Mouse (Mus musculus) CH12.LX (cell line): ENCODE data around the gene Arid5a. TPM values are rescaled to one million over a fixed set of nuclear protein-coding genes. Genes with fewer than 3 reads are reported as not detected.

ENCODE experiments used
- DNase-seq: peaks from one replicate; pipeline ENCODE4 v3.0.0-alpha.2; 2013; ENCODE audit errors: extremely low read depth
- H3K27ac ChIP-seq: 2 replicates; pipeline ENCODE4 v1.5.1; 2012; ENCODE audit warnings: low read depth, mild to moderate bottlenecking, control low read depth, moderate library complexity; ENCODE audit not compliant: insufficient read depth
- H3K27me3 ChIP-seq: replicated peaks from 2 replicates; pipeline ENCODE3; 2012; ENCODE audit warnings: inconsistent platforms
- H3K36me3 ChIP-seq, 2 experiments: replicated peaks in 1 of 2; 2 replicates each; pipeline versions ENCODE3 to v1.6.1; 2012; ENCODE audit warnings: inconsistent platforms in 1 of 2, low read length in 1 of 2, mild to moderate bottlenecking in 1 of 2, mixed read lengths in 1 of 2, moderate library complexity in 1 of 2; ENCODE audit not compliant: control insufficient read depth in 1 of 2, insufficient read depth in 1 of 2
- H3K4me1 ChIP-seq, 2 experiments: 2 replicates each; pipeline ENCODE4 v1.6.1; 2012; ENCODE audit warnings: inconsistent platforms in 1 of 2, moderate library complexity in 1 of 2; ENCODE audit not compliant: insufficient read depth in 2 of 2, control insufficient read depth in 1 of 2
- H3K4me2 ChIP-seq: 2 replicates; pipeline ENCODE4 v1.6.1; 2012; ENCODE audit warnings: low read depth, mild to moderate bottlenecking, control low read depth; ENCODE audit not compliant: poor library complexity, insufficient read depth, severe bottlenecking
- H3K4me3 ChIP-seq, 3 experiments: fragments of 150-350 bp in 1 of 3; sonication (generic) in 1 of 3; replicated peaks in 1 of 3; 2 replicates each; pipeline versions ENCODE3 to v1.5.1; 2011 to 2012; ENCODE audit warnings: low read depth in 2 of 3, low read length in 2 of 3, mild to moderate bottlenecking in 2 of 3, moderate library complexity in 2 of 3, control low read depth in 1 of 3, improper control_type of control experiment in 1 of 3, inconsistent platforms in 1 of 3, mixed read lengths in 1 of 3; ENCODE audit not compliant: poor library complexity in 1 of 3
- H3K79me2 ChIP-seq: replicated peaks from 2 replicates; pipeline ENCODE4 v1.6.1; 2012; ENCODE audit warnings: mild to moderate bottlenecking, moderate library complexity; ENCODE audit not compliant: control insufficient read depth, poor library complexity, insufficient read depth, severe bottlenecking; ENCODE audit errors: extremely low read depth
- H3K9ac ChIP-seq: 2 replicates; pipeline ENCODE4 v1.6.1; 2012; ENCODE audit warnings: low read depth, mild to moderate bottlenecking, control low read depth, moderate library complexity; ENCODE audit not compliant: insufficient read depth
- H3K9me3 ChIP-seq: replicated peaks from 2 replicates; pipeline ENCODE3; 2012; ENCODE audit warnings: low read length, inconsistent platforms, mixed read lengths
- BHLHE40 ChIP-seq: IDR thresholded peaks from 2 replicates; pipeline ENCODE4 v1.6.1; 2011; ENCODE audit warnings: mild to moderate bottlenecking, low read depth, low read length, improper control_type of control experiment
- CHD1 ChIP-seq: IDR thresholded peaks from 2 replicates; pipeline ENCODE4 v1.6.1; 2012; ENCODE audit warnings: low read depth, low read length, improper control_type of control experiment, inconsistent platforms
- CHD2 ChIP-seq: IDR thresholded peaks from 2 replicates; pipeline ENCODE4 v1.6.1; 2011; ENCODE audit warnings: low read length, improper control_type of control experiment
- ELF1 ChIP-seq: IDR thresholded peaks from 2 replicates; pipeline ENCODE4 v1.6.1; 2014; ENCODE audit warnings: low read depth, mild to moderate bottlenecking, inconsistent platforms, low read length, improper control_type of control experiment
- EP300 ChIP-seq: IDR thresholded peaks from 2 replicates; pipeline ENCODE4 v1.6.1; 2011; ENCODE audit warnings: low read length, improper control_type of control experiment
- ETS1 ChIP-seq: conservative IDR thresholded peaks from 2 replicates; pipeline ENCODE4 v1.6.1; 2012; ENCODE audit warnings: low read depth, mild to moderate bottlenecking, inconsistent platforms, low read length, improper control_type of control experiment, moderate library complexity
- IRF4 ChIP-seq: IDR thresholded peaks from 2 replicates; pipeline ENCODE4 v1.6.1; 2014; ENCODE audit warnings: low read depth, mild to moderate bottlenecking, inconsistent platforms, low read length, improper control_type of control experiment
- JUN ChIP-seq: IDR thresholded peaks from 2 replicates; pipeline ENCODE4 v1.6.1; 2011; ENCODE audit warnings: low read depth, mild to moderate bottlenecking, low read length, improper control_type of control experiment, moderate library complexity; ENCODE audit not compliant: insufficient read depth
- JUND ChIP-seq: conservative IDR thresholded peaks from 2 replicates; pipeline ENCODE4 v1.6.1; 2011; ENCODE audit warnings: low read depth, low read length, improper control_type of control experiment
- KAT2A ChIP-seq: IDR thresholded peaks from 2 replicates; pipeline ENCODE4 v1.6.1; 2012; ENCODE audit warnings: low read length, improper control_type of control experiment, inconsistent platforms; ENCODE audit not compliant: insufficient replicate concordance
- MAFK ChIP-seq: IDR thresholded peaks from 2 replicates; pipeline ENCODE4 v1.6.1; 2011; ENCODE audit warnings: low read length, improper control_type of control experiment; ENCODE audit not compliant: insufficient replicate concordance
- MAZ ChIP-seq: IDR thresholded peaks from 2 replicates; pipeline ENCODE4 v1.6.1; 2012; ENCODE audit warnings: low read depth, mild to moderate bottlenecking, inconsistent platforms, low read length, improper control_type of control experiment, moderate library complexity
- MEF2A ChIP-seq: IDR thresholded peaks from 2 replicates; pipeline ENCODE4 v1.6.1; 2014; ENCODE audit warnings: low read depth, mild to moderate bottlenecking, inconsistent platforms, low read length, improper control_type of control experiment, borderline replicate concordance
- MYC ChIP-seq: IDR thresholded peaks from 2 replicates; pipeline ENCODE4 v1.6.1; 2011; ENCODE audit warnings: low read depth, mild to moderate bottlenecking, improper control_type of control experiment, low read length
- NRF1 ChIP-seq: IDR thresholded peaks from 2 replicates; pipeline ENCODE4 v1.6.1; 2014; ENCODE audit warnings: low read depth, mild to moderate bottlenecking, inconsistent platforms, low read length, improper control_type of control experiment, moderate library complexity
- POLR2A ChIP-seq: IDR thresholded peaks from 2 replicates; pipeline ENCODE4 v1.6.1; 2011; ENCODE audit warnings: low read depth, mild to moderate bottlenecking, improper control_type of control experiment, low read length
- SIN3A ChIP-seq: IDR thresholded peaks from 2 replicates; pipeline ENCODE4 v1.6.1; 2012; ENCODE audit warnings: low read length, improper control_type of control experiment, inconsistent platforms
- SMC3 ChIP-seq: IDR thresholded peaks from 2 replicates; pipeline ENCODE4 v1.6.1; 2011; ENCODE audit warnings: low read depth, low read length, improper control_type of control experiment
- TBP ChIP-seq: conservative IDR thresholded peaks from 2 replicates; pipeline ENCODE4 v1.6.1; 2011; ENCODE audit warnings: low read depth, low read length, improper control_type of control experiment
- TCF12 ChIP-seq: IDR thresholded peaks from 2 replicates; pipeline ENCODE4 v1.6.1; 2014; ENCODE audit warnings: low read depth, mild to moderate bottlenecking, inconsistent platforms, low read length, improper control_type of control experiment
- USF1 ChIP-seq: IDR thresholded peaks from 2 replicates; pipeline ENCODE4 v1.6.1; 2014; ENCODE audit warnings: low read depth, mild to moderate bottlenecking, inconsistent platforms, low read length, improper control_type of control experiment
- ZC3H11A ChIP-seq: IDR thresholded peaks from 2 replicates; pipeline ENCODE4 v1.6.1; 2012; ENCODE audit warnings: low read depth, mild to moderate bottlenecking, inconsistent platforms, low read length, improper control_type of control experiment
- ZNF384 ChIP-seq: IDR thresholded peaks from 2 replicates; pipeline ENCODE4 v1.6.1; 2012; ENCODE audit warnings: low read depth, low read length, improper control_type of control experiment, inconsistent platforms
- dilution Hi-C: fragments of 300-500 bp; cut with MboI; formaldehyde crosslinking; loops from 2 replicates; pipeline ENCODE4 v1.14.3; 2020; ENCODE audit warnings: low sequenced_read_pairs; ENCODE audit not compliant: extremely low pct_unique_long_range_greater_than_20kb, extremely low pct_ligation_motif_present
- in situ Hi-C: fragments of 300-500 bp; cut with MboI; formaldehyde crosslinking; loops from 3 replicates; pipeline ENCODE4 v1.14.3; 2019; ENCODE audit warnings: low sequenced_read_pairs, low pct_ligation_motif_present, low pct_unique_long_range_greater_than_20kb, mixed read lengths
- polyA plus RNA-seq: library from polyadenylated mRNA; unstranded; fragments of >175 nt; gene quantifications from 2 replicates; pipeline ENCODE4 v1.2.1, GENCODE M21; 2012; ENCODE audit warnings: low read depth; ENCODE audit not compliant: insufficient read length
- total RNA-seq, 2 experiments: library from RNA; depleted of rRNA; stranded (reverse); fragments of 300-350 nt in 1 of 2; fragments of >200 nt in 1 of 2; gene quantifications; 2 replicates each; pipeline ENCODE4 v1.2.3; 2012 to 2014

Gene Arid5a
- total and polyA plus RNA-seq, 3 experiments = 13.2 to 19.6 (median 17.0) TPM

GRCm38 (mm10) chr1:36281849-36282248, 25.7 kb upstream of the Arid5a start:
- H3K9me3 ChIP-seq = peaks cover 13% of the 10 kb centered on the region
- no peak for TF ChIP-seq CHD1
- peak; percentile 82 for TF ChIP-seq SIN3A
- peak; percentile 42; the same call in 1 of the 2 replicates for TF ChIP-seq CHD2
- peak; percentile 19; the same call in 1 of the 2 replicates for TF ChIP-seq JUN
- no peak for TF ChIP-seq ZC3H11A
- TF ChIP-seq IRF4 = 0 out of 2 replicates have a peak, but pooled peaks have one; percentile 26
- TF ChIP-seq MEF2A = 0 out of 2 replicates have a peak, but pooled peaks have one; percentile 32
- TF ChIP-seq BHLHE40 = peak; percentile 62
- peak; percentile 81 for TF ChIP-seq TCF12
- TF ChIP-seq TBP = no peak
- peak; percentile 57; the same call in 1 of the 2 replicates for TF ChIP-seq MAFK
- TF ChIP-seq SMC3 = peak; percentile 13; the same call in 1 of the 2 replicates
- peak; percentile 66; the same call in 1 of the 2 replicates for TF ChIP-seq MYC
- no peak for TF ChIP-seq POLR2A
- TF ChIP-seq MAZ = no peak
- TF ChIP-seq KAT2A = 0 out of 2 replicates have a peak, but pooled peaks have one; percentile 61
- TF ChIP-seq USF1 = no peak
- no peak for TF ChIP-seq NRF1
- TF ChIP-seq ZNF384 = no peak
- TF ChIP-seq ETS1 = peak; percentile 90
- TF ChIP-seq ELF1 = peak; percentile 55; the same call in 1 of the 2 replicates
- TF ChIP-seq EP300 = peak; percentile 82
- dilution Hi-C loops (no loop called here), in situ Hi-C loops (no loop called here)
- no peaks in the 10 kb centered on the region for H3K79me2 ChIP-seq
- no peak overlapping the region for H3K4me2 ChIP-seq
- H3K36me3 ChIP-seq = no peaks in the 10 kb centered on the region
- H3K27ac ChIP-seq = no peak overlapping the region
- no peak overlapping the region for H3K4me3 ChIP-seq
- peak; percentile 91 for DNase-seq
- H3K4me1 ChIP-seq = peaks cover 3 to 23% of the 10 kb centered on the region in 2 experiments; a peak in 3 of 4 replicates
- no peak overlapping the region for H3K9ac ChIP-seq
- H3K27me3 ChIP-seq = peaks cover 2% of the 10 kb centered on the region

DNA sequence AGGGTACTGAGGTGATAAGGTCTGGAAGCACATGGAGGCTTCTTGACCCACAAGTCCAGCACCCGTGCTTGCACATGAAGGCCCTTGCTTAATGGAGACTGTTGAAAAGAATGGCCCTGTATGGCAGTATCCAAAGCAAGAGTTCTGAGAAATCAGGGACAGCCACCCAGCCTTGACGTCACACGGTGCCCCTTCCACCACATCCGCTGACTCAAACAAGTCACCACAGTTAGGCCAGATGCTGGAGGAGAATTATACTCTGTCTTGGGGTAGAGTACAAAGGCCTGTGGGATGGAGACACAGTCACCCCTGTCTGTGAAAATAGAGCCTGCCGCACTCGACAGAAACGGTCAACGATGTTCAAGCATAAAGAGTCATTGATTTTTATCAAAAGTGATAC, 14.1 kb upstream of the Arid5a start:
- dilution Hi-C loops = no loop called here
- Histone ChIP-seq H3K4me1 (peaks cover 35 to 48% of the 10 kb centered on the region in 2 experiments), H3K27ac (no peak overlapping the region), H3K79me2 (no peaks in the 10 kb centered on the region), H3K9me3 (no peaks in the 10 kb centered on the region), H3K27me3 (peaks cover 46% of the 10 kb centered on the region), H3K4me3 (no peak overlapping the region), H3K36me3 (no peaks in the 10 kb centered on the region), H3K9ac (no peak overlapping the region), H3K4me2 (no peak overlapping the region)
- DNase-seq = peak; percentile 44
- in situ Hi-C loops = no loop called here
- peak; percentile 41; the same call in 1 of the 2 replicates for TF ChIP-seq ETS1
- TF ChIP-seq IRF4 = peak; percentile 76; the same call in 1 of the 2 replicates
- TF ChIP-seq POLR2A = no peak
- no peak for TF ChIP-seq JUND
- no peak for TF ChIP-seq SMC3
- TF ChIP-seq EP300 = peak; percentile 31; the same call in 1 of the 2 replicates
